Comparison of ENCODE assay signal across 8 mouse cellular contexts in genomic region chr10:61694870-61695670, GRCm38 (mm10). TPM values are rescaled to one million over a fixed set of nuclear protein-coding genes. Genes with fewer than 3 reads are reported as not detected.
DNase-seq lines count a peak whose midpoint lies in the region; ATAC-seq and TF ChIP-seq lines count a peak whose summit lies in the region.

Gene Tysnd1 (plus strand): TSS chr10:61695514.

- no peaks in the 10 kb centered on the region for H3K27me3 ChIP-seq in embryonic facial prominence, embryonic 14.5 days (replicated peaks; ENCODE audit: control insufficient read depth, insufficient read depth, low read length)
- no peaks in the 10 kb centered on the region for H3K27me3 ChIP-seq in heart, adult 2 months (ENCODE audit: control insufficient read depth, insufficient read depth, low read length)
- H3K27me3 ChIP-seq in limb, embryonic 13.5 days: no peaks in the 10 kb centered on the region
- H3K27me3 ChIP-seq in midbrain, embryonic 16.5 days (ENCODE audit: control insufficient read depth, insufficient read depth, low read depth, low read length): no peaks in the 10 kb centered on the region

- intact Hi-C loops in heart, adult 2 months (cut with DNase I): loop anchor here (2.0 kb wide), 1 partner anchor 40 kb away; no protein-coding TSS in a partner anchor

- H3K9me3 ChIP-seq in embryonic facial prominence, embryonic 14.5 days (ENCODE audit: control insufficient read depth, low read length): no peaks in the 10 kb centered on the region
- H3K9me3 ChIP-seq in limb, embryonic 13.5 days: no peaks in the 10 kb centered on the region
- no peaks in the 10 kb centered on the region for H3K9me3 ChIP-seq in midbrain, embryonic 16.5 days (replicated peaks; ENCODE audit: control insufficient read depth, low read length, poor library complexity, severe bottlenecking)

- peaks cover 6% of the 10 kb centered on the region for H3K79me2 ChIP-seq in heart, adult 2 months (replicated peaks; ENCODE audit: control insufficient read depth, insufficient read depth, low read length)

- TF ChIP-seq POLR2A in heart, adult 2 months (IDR thresholded peaks at IDR 0.05; ENCODE audit: insufficient read depth, low read depth, low read length): peak; percentile 84

- H3K4me2 ChIP-seq in embryonic facial prominence, embryonic 14.5 days (ENCODE audit: low read depth, low read length): peak within 1 kb of the TSS; percentile 100
- H3K4me2 ChIP-seq in limb, embryonic 13.5 days (replicated peaks): peak within 1 kb of the TSS; percentile 100
- H3K4me2 ChIP-seq in midbrain, embryonic 16.5 days (ENCODE audit: low read length): peak within 1 kb of the TSS; percentile 100

- H3K4me1 ChIP-seq in embryonic facial prominence, embryonic 14.5 days (ENCODE audit: control insufficient read depth, insufficient read depth, low read length): peaks cover 6% of the 10 kb centered on the region
- peaks cover 5% of the 10 kb centered on the region for H3K4me1 ChIP-seq in heart, adult 2 months (ENCODE audit: control insufficient read depth, insufficient read depth, low read length)
- H3K4me1 ChIP-seq in limb, embryonic 13.5 days: peaks cover 17% of the 10 kb centered on the region
- peaks cover 22% of the 10 kb centered on the region for H3K4me1 ChIP-seq in midbrain, embryonic 16.5 days (ENCODE audit: control insufficient read depth, insufficient read depth, low read length)

- under 1% methylated on average over 39 of the region's 42 CpGs for WGBS in embryonic facial prominence, embryonic 14.5 days
- WGBS in heart, adult 2 months: under 1% methylated on average over 42 of the region's 42 CpGs
- WGBS in limb, embryonic 13.5 days: under 1% methylated on average over 42 of the region's 42 CpGs
- WGBS in midbrain, embryonic 16.5 days: 1% methylated on average over 40 of the region's 42 CpGs

- peak; percentile 97 for ATAC-seq in embryonic facial prominence, embryonic 14.5 days (ENCODE audit: low read depth)
- peak; percentile 98 for ATAC-seq in limb, embryonic 13.5 days (ENCODE audit: low FRiP score, low read depth)
- ATAC-seq in midbrain, embryonic 16.5 days: peak; percentile 97

- H3K36me3 ChIP-seq in embryonic facial prominence, embryonic 14.5 days (ENCODE audit: control insufficient read depth, insufficient read depth, low read length): peaks cover 43% of the 10 kb centered on the region
- no peaks in the 10 kb centered on the region; the same call in 1 of the 2 replicates for H3K36me3 ChIP-seq in heart, adult 2 months (ENCODE audit: control insufficient read depth, insufficient read depth, low read length)
- peaks cover 56% of the 10 kb centered on the region for H3K36me3 ChIP-seq in limb, embryonic 13.5 days
- peaks cover 20% of the 10 kb centered on the region for H3K36me3 ChIP-seq in midbrain, embryonic 16.5 days (ENCODE audit: control insufficient read depth, insufficient read depth, low read length)

- peak within 1 kb of the TSS; percentile 87 for H3K4me3 ChIP-seq in embryonic facial prominence, embryonic 14.5 days (ENCODE audit: low read depth, low read length)
- peak within 1 kb of the TSS; percentile 99 for H3K4me3 ChIP-seq in heart, adult 2 months
- peak within 1 kb of the TSS; percentile 99 for H3K4me3 ChIP-seq in limb, embryonic 13.5 days
- peak within 1 kb of the TSS; percentile 95 for H3K4me3 ChIP-seq in midbrain, embryonic 16.5 days (ENCODE audit: low read depth, low read length)

- H3K9ac ChIP-seq in embryonic facial prominence, embryonic 14.5 days (ENCODE audit: low read depth, low read length): peak within 1 kb of the TSS; percentile 81
- H3K9ac ChIP-seq in heart, adult 2 months (ENCODE audit: low read depth, low read length): peak within 1 kb of the TSS; percentile 69
- peak within 1 kb of the TSS; percentile 91 for H3K9ac ChIP-seq in limb, embryonic 13.5 days
- H3K9ac ChIP-seq in midbrain, embryonic 16.5 days (ENCODE audit: low read depth, low read length): peak within 1 kb of the TSS; percentile 81

- TF ChIP-seq EP300 in heart, adult 2 months (IDR thresholded peaks at IDR 0.05; ENCODE audit: insufficient read depth, low read depth, low read length): no peak

- TF ChIP-seq CTCF in heart, adult 2 months (IDR thresholded peaks at IDR 0.05): peak; percentile 66

- peak; percentile 99 for DNase-seq in 3T3-L1 (ENCODE audit: low read depth, low spot score)
- DNase-seq in adrenal gland, postnatal 4 days (ENCODE audit: low spot score in 2 of 2): peak; percentile 88 to 96
- peak; percentile 99 for DNase-seq in embryonic facial prominence, embryonic 14.5 days (ENCODE audit: low spot score)
- peak; percentile 94 to 96 for DNase-seq in heart, adult 2 months
- DNase-seq in kidney, adult 8-10 months: peak; percentile 96 to 97
- peak; percentile 92 to 96 for DNase-seq in spleen, postnatal 10 days (ENCODE audit: low spot score in 2 of 2)

- H3K27ac ChIP-seq in embryonic facial prominence, embryonic 14.5 days (replicated peaks; ENCODE audit: low read depth, low read length): peak within 1 kb of the TSS; percentile 39; the same call in 1 of the 2 replicates
- H3K27ac ChIP-seq in heart, adult 2 months: peak within 1 kb of the TSS; percentile 79
- no peak within 1 kb of the TSS; the same call in 1 of the 2 replicates for H3K27ac ChIP-seq in limb, embryonic 13.5 days
- peak within 1 kb of the TSS; percentile 76 for H3K27ac ChIP-seq in midbrain, embryonic 16.5 days (ENCODE audit: low read length)

RNA-seq across cellular contexts. Expression of gene Tysnd1, which starts in this region (rescaled TPM):
- 10 to 100 TPM; 67.6 to 68.2 TPM for total RNA-seq in adrenal gland, postnatal 4 days (2021)
- 33.4 and 36.3 TPM in 2 replicates for polyA plus RNA-seq in embryonic facial prominence, embryonic 14.5 days (2014; fragmentation: Nextera tagmentation; extraction: Ambion mirVana)
- total RNA-seq in heart, adult 2 months (2021): 10 to 100 TPM; 20.2 to 22.3 TPM
- 24.8 and 27.2 TPM in 2 replicates for polyA plus RNA-seq in heart, adult 2 months (2012; rRNA removed)
- polyA plus RNA-seq in limb, embryonic 13.5 days (2015; fragmentation: Nextera tagmentation; extraction: Ambion mirVana): 29.1 and 30.9 TPM in 2 replicates
- polyA plus RNA-seq in midbrain, embryonic 16.5 days (2015; fragmentation: Nextera tagmentation; extraction: Ambion mirVana): 21.4 and 21.9 TPM in 2 replicates
